20 mouse cellular contexts compared by ENCODE assay signal in the genomic region with DNA sequence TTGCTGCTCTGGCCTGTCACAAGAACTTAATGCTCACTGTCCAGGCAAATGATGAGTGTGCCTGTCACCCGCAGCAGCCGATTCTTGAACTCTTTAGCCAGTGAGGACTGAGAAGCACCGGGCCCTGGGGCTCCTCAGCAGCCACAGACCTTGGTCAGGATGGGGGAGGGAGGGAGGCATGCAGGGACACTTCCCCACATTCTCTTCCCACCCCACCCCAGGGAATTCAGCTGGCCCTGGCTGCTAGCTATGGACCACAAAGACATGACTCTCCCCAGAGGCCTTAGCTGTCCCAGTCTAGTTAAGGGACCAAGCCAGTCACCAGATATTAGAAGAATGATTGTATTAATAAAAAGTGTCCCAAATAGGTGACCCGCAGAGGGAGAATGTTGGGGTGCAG. TPM values are rescaled to one million over a fixed set of nuclear protein-coding genes. Genes with fewer than 3 reads are reported as not detected.
"Had no signal": no experiment of that assay in that cellular context is flagged by ENCODE, and none has a peak within 500 bp of the region (broad histone marks: within the 10 kb centered on the region; RNA-seq: fewer than 3 reads in every experiment).

No protein-coding gene starts in this region.

- H3K9ac ChIP-seq: neural tube, embryonic 12.5 days; neural tube, embryonic 13.5 days; neural tube, embryonic 15.5 days; stomach, embryonic 15.5 days had no signal

- H3K4me1 ChIP-seq: stomach, embryonic 15.5 days had no signal

- H3K27ac ChIP-seq: neural tube, embryonic 12.5 days; neural tube, embryonic 13.5 days; neural tube, embryonic 15.5 days; stomach, embryonic 15.5 days; stomach, postnatal 0 days had no signal

- H3K4me3 ChIP-seq: neural tube, embryonic 12.5 days; neural tube, embryonic 13.5 days; neural tube, embryonic 15.5 days; stomach, embryonic 15.5 days had no signal

- DNase-seq: right cerebral cortex, adult 18-20 months; right cerebral cortex, postnatal 14 days; right cerebral cortex, postnatal 25 days; right cerebral cortex, postnatal 4 days; spleen, adult 18-20 months; thymus, adult 18-20 months; thymus, adult 2 months; thymus, postnatal 14 days; thymus, postnatal 25 days; thymus, postnatal 36 days; thymus, postnatal 4 days had no signal

- H3K4me2 ChIP-seq: neural tube, embryonic 12.5 days; neural tube, embryonic 13.5 days; neural tube, embryonic 15.5 days; stomach, embryonic 15.5 days had no signal

- H3K9me3 ChIP-seq: neural tube, embryonic 12.5 days; neural tube, embryonic 13.5 days; neural tube, embryonic 15.5 days; stomach, embryonic 15.5 days had no signal

- H3K36me3 ChIP-seq: neural tube, embryonic 12.5 days; neural tube, embryonic 13.5 days; neural tube, embryonic 15.5 days had no signal

- H3K27me3 ChIP-seq: stomach, embryonic 15.5 days had no signal

RNA-seq across cellular contexts. Expression of gene Aire, which starts 30.7 kb away (rescaled TPM):
- polyA plus RNA-seq: neural tube, embryonic 11.5 days had no signal

RNA-seq across cellular contexts. Expression of gene Dnmt3l, which starts 32.4 kb away (rescaled TPM):
- total RNA-seq: neutrophil, adult 5-6 weeks had no signal
- polyA plus RNA-seq: neural tube, embryonic 11.5 days; neural tube, embryonic 12.5 days; neural tube, embryonic 13.5 days; neural tube, embryonic 14.5 days; neural tube, embryonic 15.5 days; spleen, adult 2 months had no signal
